ENCODE assay signal across 8 mouse cellular contexts in genomic region chr2:3423841-3424578, GRCm38 (mm10). TPM values are rescaled to one million over a fixed set of nuclear protein-coding genes. Genes with fewer than 3 reads are reported as not detected.
DNase-seq lines count a peak whose midpoint lies in the region; ATAC-seq and TF ChIP-seq lines count a peak whose summit lies in the region.

Gene Dclre1c, plus strand, starts transcription at chr2:3424131.

- peak within 1 kb of the TSS; percentile 94 for H3K4me3 ChIP-seq in gastrocnemius, adult 2 months
- H3K4me3 ChIP-seq in megakaryocyte, embryonic 14.5 days (replicated peaks) = peak within 1 kb of the TSS; percentile 93

- peaks cover 24% of the 10 kb centered on the region for H3K36me3 ChIP-seq in megakaryocyte, embryonic 14.5 days (replicated peaks; ENCODE audit: low read length)

- no peak for TF ChIP-seq CTCF in gastrocnemius, adult 2 months (IDR thresholded peaks at IDR 0.05)

- peaks cover 31% of the 10 kb centered on the region for H3K4me1 ChIP-seq in megakaryocyte, embryonic 14.5 days

- peak; percentile 90 for ATAC-seq in common myeloid progenitor, adult 5-6 weeks (replicated peaks; ENCODE audit: low read depth, poor library complexity, severe bottlenecking)

- peak within 1 kb of the TSS; percentile 83 for H3K27ac ChIP-seq in gastrocnemius, adult 2 months

- peak; percentile 93 for DNase-seq in ZHBTc4 (ENCODE audit: low read depth, low spot score)
- peak; percentile 92 for DNase-seq in gastrocnemius, adult 2 months
- peak; percentile 68 for DNase-seq in hindlimb bud, embryonic 11.5 days (ENCODE audit: extremely low spot score, low read depth, low spot score)
- peak; percentile 70 to 94 for DNase-seq in left cerebral cortex, adult 8-10 months (ENCODE audit: low spot score in 2 of 2)
- DNase-seq in right cerebral cortex, postnatal 10 days (ENCODE audit: low spot score in 2 of 2) = peak; percentile 95 to 96
- DNase-seq in urinary bladder, postnatal 25 days (ENCODE audit: low spot score) = peak; percentile 73

- H3K27me3 ChIP-seq in megakaryocyte, embryonic 14.5 days (replicated peaks) = no peaks in the 10 kb centered on the region

- intact Hi-C loops in gastrocnemius, adult 2 months (cut with DNase I) = loop anchor here (5.0 kb wide), 2 partner anchors 53 to 88 kb away; partner anchors contain the start of genes Cdnf, Gm45902, Hspa14 and Suv39h2

- no peaks in the 10 kb centered on the region for H3K9me3 ChIP-seq in megakaryocyte, embryonic 14.5 days

RNA-seq across cellular contexts. Expression of gene Dclre1c, which starts in this region (rescaled TPM):
- total RNA-seq in common myeloid progenitor, adult 5-6 weeks (2017) = 9.1 and 17.7 TPM in 2 replicates
- total RNA-seq in gastrocnemius, adult 2 months (2021) = 1 to 10 TPM; 2.3 to 3.5 TPM
- total RNA-seq in left cerebral cortex, adult 8-10 months (2022) = 10 to 100 TPM; 10.3 to 13.9 (median 10.9) TPM
- 0.04 TPM in 1 of 2 replicates, not detected in the other for polyA plus RNA-seq in megakaryocyte, embryonic 14.5 days (2012; ENCODE audit: insufficient read depth, low replicate concordance)

Comparison
In these comparisons a context has a peak if more than half of its experiments do, and no peak if none do; other contexts are left out.
1. Peak in every context shown above with its lines: DNase-seq, ATAC-seq, H3K4me3 ChIP-seq and H3K27ac ChIP-seq.